Mouse (Mus musculus) T-helper 17 cell (primary cell): ENCODE results near the gene Cbx5.

Source experiments
- in situ Hi-C, 2 experiments: fragments of 300-600 bp; cut with MboI, MseI; formaldehyde crosslinking; loops; 1 replicate in 1 of 2; 2 replicates in 1 of 2; pipeline ENCODE4 v1.15.1; 2025; ENCODE audit warnings: high pct_unique_total_duplicates in 2 of 2

The Cbx5 gene

GRCm38 (mm10) chr15:103251595-103251994 is 12.0 kb upstream of the Cbx5 start:
- in situ Hi-C loops, result loop anchor here in 1 of 2 experiments (5.0 kb wide), 1 partner anchor 56 kb away; no protein-coding TSS in a partner anchor

- in situ Hi-C loops, result loop anchor here in 1 of 2 experiments (5.0 kb wide), 1 partner anchor 57 kb away; no protein-coding TSS in a partner anchor
Observed at GRCm38 (mm10) chr15:103250195-103250740, 10.7 kb upstream of the Cbx5 start.

- in situ Hi-C loops, result loop anchor here in 1 of 2 experiments (25.0 kb wide), 1 partner anchor 737 kb away; the partner anchor contains the start of genes Gm10337, Map3k12, Npff and Tarbp2
Observed at GRCm38 (mm10) chr15:103249511-103249910, 9.9 kb upstream of the Cbx5 start.

- in situ Hi-C loops, result loop anchor here in 1 of 2 experiments (25.0 kb wide), 1 partner anchor 736 kb away; the partner anchor contains the start of genes Gm10337, Map3k12, Npff and Tarbp2
Observed at GRCm38 (mm10) chr15:103248401-103249313, 9.0 kb upstream of the Cbx5 start.

- in situ Hi-C loops, result loop anchor here in 1 of 2 experiments (25.0 kb wide), 1 partner anchor 736 kb away; the partner anchor contains the start of genes Gm10337, Map3k12, Npff and Tarbp2
Observed at GRCm38 (mm10) chr15:103247782-103248400, 8.3 kb upstream of the Cbx5 start.

- in situ Hi-C loops, result loop anchor here in 1 of 2 experiments (25.0 kb wide), 1 partner anchor 735 kb away; the partner anchor contains the start of genes Gm10337, Map3k12, Npff and Tarbp2
Observed at GRCm38 (mm10) chr15:103247078-103247781, 7.6 kb upstream of the Cbx5 start.

- in situ Hi-C loops, result loop anchor here in 1 of 2 experiments (25.0 kb wide), 1 partner anchor 733 kb away; the partner anchor contains the start of genes Gm10337, Map3k12, Npff and Tarbp2
Observed at GRCm38 (mm10) chr15:103245616-103246015, 6.0 kb upstream of the Cbx5 start.

- in situ Hi-C loops, result loop anchor here in 1 of 2 experiments (25.0 kb wide), 1 partner anchor 731 kb away; the partner anchor contains the start of genes Gm10337, Map3k12, Npff and Tarbp2
Observed at GRCm38 (mm10) chr15:103242885-103243284, 3.3 kb upstream of the Cbx5 start.

- in situ Hi-C loops, result loop anchor here in 1 of 2 experiments (25.0 kb wide), 1 partner anchor 729 kb away; the partner anchor contains the start of genes Gm10337, Map3k12, Npff and Tarbp2
Observed at GRCm38 (mm10) chr15:103241071-103242018, 1.7 kb upstream of the Cbx5 start.

GRCm38 (mm10) chr15:103240160-103241028 is 778 bp upstream of the Cbx5 start, which contains the start of gene Hnrnpa1:
Gene Hnrnpa1, plus strand, starts transcription at chr15:103240432.
- in situ Hi-C loops, result loop anchor here in 1 of 2 experiments (25.0 kb wide), 1 partner anchor 728 kb away; the partner anchor contains the start of genes Gm10337, Map3k12, Npff and Tarbp2

- in situ Hi-C loops, result loop anchor here in 1 of 2 experiments (25.0 kb wide), 1 partner anchor 727 kb away; the partner anchor contains the start of genes Gm10337, Map3k12, Npff and Tarbp2
Observed at GRCm38 (mm10) chr15:103239130-103239684, 409 bp downstream of the Cbx5 start.

- in situ Hi-C loops, result loop anchor here in 1 of 2 experiments (25.0 kb wide), 1 partner anchor 725 kb away; the partner anchor contains the start of genes Gm10337, Map3k12, Npff and Tarbp2
Observed at GRCm38 (mm10) chr15:103237295-103237694, 2.3 kb downstream of the Cbx5 start.

- in situ Hi-C loops, result loop anchor here in 1 of 2 experiments (25.0 kb wide), 1 partner anchor 721 kb away; the partner anchor contains the start of genes Gm10337, Map3k12, Npff and Tarbp2
Observed at GRCm38 (mm10) chr15:103233119-103233518, 6.5 kb downstream of the Cbx5 start.

GRCm38 (mm10) chr15:103228904-103229303 is 10.7 kb downstream of the Cbx5 start:
- in situ Hi-C loops, result loop anchor here in 1 of 2 experiments (25.0 kb wide), 1 partner anchor 717 kb away; the partner anchor contains the start of genes Gm10337, Map3k12, Npff and Tarbp2

- in situ Hi-C loops, result loop anchor here in 1 of 2 experiments (25.0 kb wide), 1 partner anchor 715 kb away; the partner anchor contains the start of genes Gm10337, Map3k12, Npff and Tarbp2
Observed at GRCm38 (mm10) chr15:103227572-103227971, 12.0 kb downstream of the Cbx5 start.

GRCm38 (mm10) chr15:103227022-103227421 is 12.6 kb downstream of the Cbx5 start:
- in situ Hi-C loops, result loop anchor here in 1 of 2 experiments (25.0 kb wide), 1 partner anchor 715 kb away; the partner anchor contains the start of genes Gm10337, Map3k12, Npff and Tarbp2

- in situ Hi-C loops, result loop anchor here in 1 of 2 experiments (5.0 kb wide), 1 partner anchor 37 kb away; no protein-coding TSS in a partner anchor
Observed at GRCm38 (mm10) chr15:103224161-103224560, 15.5 kb downstream of the Cbx5 start.
